Mouse (Mus musculus) kidney, embryonic 16.5 days (tissue): ENCODE data around the gene Gm28998. TPM values are rescaled to one million over a fixed set of nuclear protein-coding genes. Genes with fewer than 3 reads are reported as not detected.
"Not testable (repeated sequence)": the region's sequence is repeated elsewhere in the genome, so short reads cannot be mapped to it uniquely, and the experiment has no call there.

Experiments
- ATAC-seq: fragments of 200-750 bp; cut with Nextera tagmentation; 2 replicates; pipeline ENCODE4 v1.8.0; 2017; ENCODE audit warnings: moderate TSS enrichment; ENCODE audit not compliant: low FRiP score, low TSS enrichment
- H3K27ac ChIP-seq: fragments of 300-500 bp; sonication (generic); 2 replicates; pipeline ENCODE4 v1.5.1; 2014; ENCODE audit warnings: low read length
- H3K27me3 ChIP-seq: fragments of 300-500 bp; sonication (generic); 2 replicates; pipeline ENCODE4 v1.6.1; 2014; ENCODE audit warnings: low read length, control low read depth, mixed read lengths; ENCODE audit not compliant: insufficient read depth
- H3K36me3 ChIP-seq: fragments of 300-500 bp; sonication (generic); 2 replicates; pipeline ENCODE4 v1.6.1; 2014; ENCODE audit warnings: low read length, control low read depth, mixed read lengths; ENCODE audit not compliant: insufficient read depth
- H3K4me1 ChIP-seq: fragments of 300-500 bp; sonication (generic); 2 replicates; pipeline ENCODE4 v1.6.1; 2014; ENCODE audit warnings: low read length, control low read depth, mixed read lengths; ENCODE audit not compliant: insufficient read depth
- H3K4me2 ChIP-seq: fragments of 300-500 bp; sonication (generic); replicated peaks from 2 replicates; pipeline ENCODE4 v1.6.1; 2014; ENCODE audit warnings: low read depth, low read length
- H3K4me3 ChIP-seq: fragments of 300-500 bp; sonication (generic); 2 replicates; pipeline ENCODE4 v1.5.1; 2014; ENCODE audit warnings: mild to moderate bottlenecking, low read length
- H3K9ac ChIP-seq: fragments of 300-500 bp; sonication (generic); replicated peaks from 2 replicates; pipeline ENCODE4 v1.6.1; 2014; ENCODE audit warnings: low read length
- H3K9me3 ChIP-seq: fragments of 300-500 bp; sonication (generic); 2 replicates; pipeline ENCODE4 v1.6.1; 2016; ENCODE audit warnings: low read length, control low read depth
- WGBS: fragments of 180-500 bp; shearing (Covaris S2); extraction: QIAGEN DNeasy Blood & Tissue Kit; methylation state at CpG from one replicate; pipeline ENCODE4 v1.1.7; 2014; 5-methylcytosine and 5-hydroxymethylcytosine counted together
- polyA plus RNA-seq: library from polyadenylated mRNA; unstranded; fragments of >200 nt; fragmentation: Nextera tagmentation; extraction: Ambion mirVana; gene quantifications from 2 replicates; pipeline ENCODE4 v1.2.1, GENCODE M21; 2015

Gm28998 gene
- not detected in 2 replicates for polyA plus RNA-seq

GRCm38 (mm10) chrY:7253487-7253886 is at the start of gene Gm28998:
Gene Gm28998, plus strand, starts transcription at chrY:7253787.
- H3K36me3 ChIP-seq, H3K9ac ChIP-seq, H3K4me3 ChIP-seq, H3K4me1 ChIP-seq, H3K27me3 ChIP-seq, H3K27ac ChIP-seq, H3K9me3 ChIP-seq, H3K4me2 ChIP-seq, ATAC-seq: not testable (repeated sequence)
- no CpG with 5 or more reads among the region's 8 CpGs for WGBS

Other genes starting within 250 kb of the Gm28998 start
- not detected in 2 replicates for gene Gm21244, start 84.5 kb upstream of the Gm28998 start, polyA plus RNA-seq
- gene Gm21788, start 151.2 kb downstream of the Gm28998 start, polyA plus RNA-seq = not detected in 2 replicates